Mouse (Mus musculus): ENCODE measurements around the gene Wdr91.

GRCm38 (mm10) chr6:34914462-34914861 lies 3.8 kb upstream of the Wdr91 start:
- TF ChIP-seq CTCF (IDR thresholded peaks at IDR 0.05; ENCODE audit: borderline replicate concordance, extremely low read depth, insufficient read depth, insufficient read length) (no peak), POLR2A (IDR thresholded peaks at IDR 0.05; ENCODE audit: borderline replicate concordance, extremely low read depth, insufficient read depth, insufficient read length, poor library complexity, severe bottlenecking) (no peak)
